Mouse (Mus musculus): ENCODE data around the gene Cnn1. TPM values are rescaled to one million over a fixed set of nuclear protein-coding genes. Genes with fewer than 3 reads are reported as not detected.

The Cnn1 gene
- total RNA-seq, 2 experiments from 2014 or later = 4.4 to 5.5 TPM

- no peak for DNase-seq
Measured at GRCm38 (mm10) chr9:22157516-22158265, 58.7 kb downstream of the Cnn1 start.

Small RNAs within 50 kb of the gene (microRNA-seq; reads per million reads assigned to microRNA genes)
- 0 to 0.32 reads per million in 2 experiments for gene Mir7084

Other genes starting within 250 kb of the Cnn1 start
- gene Dock6, start 246.6 kb upstream of the Cnn1 start, total RNA-seq (2021) = 10 to 100 TPM; 26.9 to 32.9 TPM
- gene Rab3d, start 181.0 kb upstream of the Cnn1 start, total RNA-seq (2021) = 1 to 10 TPM; 5.4 to 6.2 TPM
- gene Ccdc159, start 171.7 kb upstream of the Cnn1 start, total RNA-seq (2021) = under 1 TPM; 0.45 to 0.97 TPM
- gene Tmem205, start 171.7 kb upstream of the Cnn1 start, total RNA-seq (2021) = 10 to 100 TPM; 13.0 to 16.9 TPM
- gene Plppr2, start 162.2 kb upstream of the Cnn1 start, total RNA-seq (2021) = 1 to 10 TPM; 2.3 to 3.3 TPM
- 1 to 10 TPM; 3.1 to 3.6 TPM for gene Swsap1, start 143.5 kb upstream of the Cnn1 start, total RNA-seq (2021)
- gene Epor, start 135.7 kb upstream of the Cnn1 start, total RNA-seq (2021) = 1 to 10 TPM; 3.8 to 5.5 TPM
- gene Rgl3, start 109.8 kb upstream of the Cnn1 start, total RNA-seq (2021) = under 1 TPM; 0.47 to 0.75 TPM
- not detected for gene Ccdc151, start 96.6 kb upstream of the Cnn1 start, total RNA-seq (2021)
- 10 to 100 TPM; 35.4 to 41.7 TPM for gene Prkcsh, start 96.4 kb upstream of the Cnn1 start, total RNA-seq (2021)
- gene Elavl3, start 47.2 kb upstream of the Cnn1 start, total RNA-seq (2021) = under 1 TPM; 0.28 to 0.41 TPM
- gene Gm49318, start 28.0 kb upstream of the Cnn1 start, total RNA-seq (2021) = not detected
- gene Zfp653, start 27.8 kb upstream of the Cnn1 start, total RNA-seq (2021) = 1 to 10 TPM; 3.1 to 4.6 TPM
- 10 to 100 TPM; 51.8 to 58.5 TPM for gene Ecsit, start 13.8 kb upstream of the Cnn1 start, total RNA-seq (2021)
- 10 to 100 TPM; 33.4 to 39.7 TPM for gene Elof1, start 18.0 kb downstream of the Cnn1 start, total RNA-seq (2021)
- 100 to 1,000 TPM in 1 of 2 experiments, 1 to 10 TPM in 1; 1.4 to 124 TPM for gene Acp5, start 36.5 kb downstream of the Cnn1 start, total RNA-seq (2021)
- gene Pigyl, start 57.6 kb downstream of the Cnn1 start, total RNA-seq (2021) = 10 to 100 TPM; 34.4 to 34.7 TPM
- under 1 TPM in 1 of 2 experiments, not detected in 1; 0.29 TPM for gene Zfp872, start 88.9 kb downstream of the Cnn1 start, total RNA-seq (2021)
- gene Zfp809, start 126.5 kb downstream of the Cnn1 start, total RNA-seq (2021) = 10 to 100 TPM in 1 of 2 experiments, 1 to 10 TPM in 1; 9.0 to 13.3 TPM
- under 1 TPM; 0.07 to 0.18 TPM for gene Zfp599, start 160.7 kb downstream of the Cnn1 start, total RNA-seq (2021)
- gene Zfp810, start 208.4 kb downstream of the Cnn1 start, total RNA-seq (2021) = 1 to 10 TPM; 3.5 to 4.8 TPM